Mouse (Mus musculus): ENCODE measurements around the gene Gbx1. TPM values are rescaled to one million over a fixed set of nuclear protein-coding genes. Genes with fewer than 3 reads are reported as not detected.

Gbx1 gene
- total RNA-seq, 2 experiments from 2014 or later = not detected

DNA sequence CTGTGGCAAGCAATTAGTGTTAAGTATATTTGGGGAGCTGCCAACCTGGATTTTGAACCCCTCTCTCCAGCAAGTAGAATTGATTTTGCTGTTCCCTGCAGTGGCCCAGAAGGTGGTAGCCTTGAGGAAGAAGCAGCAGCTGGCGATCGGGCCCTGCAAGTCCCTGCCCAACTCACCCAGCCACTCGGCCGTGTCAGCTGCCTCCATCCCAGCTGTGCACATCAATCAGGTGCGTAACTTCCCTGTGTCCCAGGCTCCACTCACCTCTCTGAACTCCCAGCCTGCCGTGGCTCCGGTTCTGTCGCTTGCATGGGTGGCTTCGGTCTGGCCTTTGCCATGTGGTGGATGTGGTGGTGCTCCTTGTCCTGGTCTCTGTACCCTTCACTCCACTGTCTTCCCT, 49.1 kb downstream of the Gbx1 start:
- DNase-seq (ENCODE audit: low spot score) = no peak

DNA sequence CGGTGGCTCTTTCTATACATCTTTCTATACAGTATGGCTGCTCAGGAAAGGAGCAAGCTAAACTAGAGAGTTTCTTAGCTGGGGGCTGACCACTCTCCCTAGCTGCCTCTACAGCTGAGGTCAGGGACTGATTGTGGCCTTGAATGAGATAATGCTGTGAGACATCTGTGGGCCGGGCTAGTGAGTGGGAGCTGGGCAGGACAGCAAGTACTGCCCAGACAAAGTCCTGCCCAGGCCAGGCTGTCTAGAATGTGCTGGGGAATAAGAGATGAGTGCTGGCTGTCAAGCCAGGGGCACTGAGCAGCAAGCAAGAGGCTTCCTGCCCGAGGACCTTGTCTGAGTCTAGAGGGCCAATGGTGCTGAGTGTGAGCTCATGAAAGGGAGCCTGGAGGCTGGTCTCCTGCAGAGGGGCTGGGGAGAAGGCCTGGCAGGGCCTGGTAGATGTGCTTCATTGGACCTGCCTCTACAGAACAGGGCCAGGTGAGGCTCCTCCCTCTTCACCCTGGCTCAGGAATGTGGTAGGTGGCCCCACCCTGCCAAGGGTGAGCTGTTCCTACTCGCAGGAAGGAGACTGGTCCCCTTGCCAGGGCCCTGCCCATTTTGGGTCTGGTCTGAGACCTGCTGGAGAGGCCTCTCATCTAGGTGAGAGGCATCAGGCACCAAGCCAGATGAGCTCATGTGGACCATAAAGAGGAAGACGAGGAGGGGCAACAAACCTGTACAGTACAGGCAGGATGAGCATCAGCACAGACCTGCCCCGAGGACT, 51.3 kb downstream of the Gbx1 start:
- no peak for DNase-seq (ENCODE audit: low spot score)

DNA sequence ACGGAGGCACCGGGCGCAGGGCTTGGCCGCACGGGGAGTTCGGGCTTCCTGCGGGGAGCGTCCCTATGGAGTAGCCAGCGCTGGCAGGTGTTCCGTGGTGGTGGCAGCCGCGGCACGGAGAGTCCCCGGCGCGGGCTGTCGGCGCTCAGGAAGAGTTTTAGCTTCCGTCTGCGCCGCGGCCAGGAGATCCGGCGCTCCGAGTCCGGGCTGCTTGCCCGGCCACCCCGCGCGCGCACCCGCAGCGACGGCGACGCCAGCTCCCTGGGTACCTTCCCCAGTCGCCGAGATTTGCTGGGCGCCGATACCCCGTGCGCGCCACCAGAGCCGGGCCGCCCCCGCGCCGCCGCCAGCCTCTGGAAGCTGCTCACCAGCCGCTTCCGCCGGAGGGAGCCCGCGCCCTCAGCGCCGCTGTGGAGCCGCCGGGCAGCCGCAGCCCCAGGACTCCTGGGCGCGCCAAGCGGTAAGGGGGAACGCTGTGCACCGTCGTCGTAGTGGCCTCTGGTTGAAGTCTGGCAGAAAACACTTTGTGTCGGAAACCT, 52.2 kb downstream of the Gbx1 start:
- no peak for DNase-seq (ENCODE audit: low spot score)

DNA sequence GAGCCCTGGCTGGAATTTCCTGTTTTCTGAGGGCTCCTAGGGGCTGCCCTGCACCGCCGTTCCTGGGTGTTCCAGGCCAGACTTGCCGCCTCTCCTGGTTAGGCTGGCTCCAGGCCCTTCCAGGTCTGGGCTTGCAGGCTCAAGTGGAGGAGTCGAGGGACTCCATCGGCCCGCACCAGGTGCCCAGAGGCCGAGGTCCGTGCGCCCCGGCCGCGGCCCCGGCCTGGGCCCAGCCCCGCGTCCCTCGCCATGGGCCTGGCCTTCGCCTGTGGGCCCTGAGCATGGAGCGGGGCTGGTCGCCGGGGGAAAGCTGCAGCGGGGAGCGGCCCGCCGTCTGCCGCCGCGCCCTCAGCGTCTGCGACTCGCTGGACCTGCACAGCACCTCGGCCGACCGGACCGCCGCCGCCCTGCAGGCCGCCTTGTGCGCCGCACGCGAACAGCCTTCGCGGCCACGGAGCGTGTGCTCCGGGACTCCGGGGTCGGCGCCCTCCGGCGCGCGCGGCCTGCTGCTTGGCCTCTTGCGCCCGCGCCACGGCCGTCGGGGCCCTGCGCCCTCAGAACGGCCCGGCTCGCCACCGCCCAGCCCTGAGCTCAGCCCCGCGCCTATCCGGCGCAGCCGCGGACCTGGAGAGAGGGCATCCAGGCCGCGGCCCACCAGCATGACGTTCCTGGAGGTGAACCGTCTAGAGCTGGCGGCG, 52.8 kb downstream of the Gbx1 start:
- no peak for DNase-seq (ENCODE audit: low spot score)

DNA sequence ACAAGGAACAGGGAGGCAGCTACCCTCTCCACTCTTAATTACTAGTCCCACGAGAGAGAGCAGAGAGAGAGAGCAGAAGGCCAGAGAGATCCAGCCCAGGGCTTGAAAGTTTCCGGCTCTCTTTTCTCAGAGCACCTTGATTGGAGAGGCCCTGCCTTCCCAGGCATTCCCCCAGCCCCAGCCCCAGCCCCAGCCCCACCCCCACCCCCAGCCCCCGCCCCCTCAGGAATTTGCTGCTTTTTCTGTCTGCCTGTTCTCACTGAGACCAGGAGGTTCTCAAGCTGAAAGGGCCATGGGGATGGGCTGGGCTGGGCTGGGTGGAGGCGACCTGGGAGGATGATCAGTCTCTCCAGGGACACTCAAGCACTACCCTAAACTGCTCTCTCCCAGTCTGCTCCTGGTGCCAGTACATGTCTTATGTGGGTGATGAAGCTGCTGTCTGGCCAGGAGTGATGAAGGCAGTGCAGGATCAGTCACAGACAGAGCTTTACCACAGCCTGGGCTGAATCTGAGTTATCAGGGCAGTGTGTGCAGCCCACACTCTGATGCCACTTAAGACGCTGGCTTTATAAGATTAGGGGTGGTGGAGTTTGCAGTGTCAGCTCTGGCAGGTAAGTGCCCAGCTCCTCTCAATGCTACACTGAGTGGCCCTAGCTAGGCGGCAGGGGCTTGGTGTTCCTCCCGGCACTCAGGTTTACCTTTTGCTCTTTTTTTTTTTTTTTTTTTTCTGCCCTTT, 54.0 kb downstream of the Gbx1 start:
- no peak for DNase-seq (ENCODE audit: low spot score)

DNA sequence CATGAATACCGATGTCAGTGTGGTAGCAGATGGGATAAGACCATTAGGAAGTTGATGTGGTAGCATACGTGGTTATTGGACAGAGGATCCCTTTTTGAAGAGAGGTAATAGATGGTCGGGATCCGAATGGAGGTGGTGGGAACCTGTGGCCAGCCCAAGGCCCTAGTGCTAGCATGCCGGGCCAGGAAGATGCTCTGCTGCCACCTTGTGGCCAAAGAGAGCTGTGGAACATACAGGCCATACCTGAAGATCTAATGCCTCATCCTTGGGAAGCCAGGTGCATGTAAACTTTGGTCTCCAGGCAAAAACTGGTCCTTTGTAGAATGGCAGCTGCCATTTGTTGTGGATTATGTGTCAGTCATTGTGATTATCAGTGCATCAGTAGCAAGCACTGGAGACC, 56.4 kb downstream of the Gbx1 start:
- DNase-seq (ENCODE audit: low spot score) = peak; percentile 76

DNA sequence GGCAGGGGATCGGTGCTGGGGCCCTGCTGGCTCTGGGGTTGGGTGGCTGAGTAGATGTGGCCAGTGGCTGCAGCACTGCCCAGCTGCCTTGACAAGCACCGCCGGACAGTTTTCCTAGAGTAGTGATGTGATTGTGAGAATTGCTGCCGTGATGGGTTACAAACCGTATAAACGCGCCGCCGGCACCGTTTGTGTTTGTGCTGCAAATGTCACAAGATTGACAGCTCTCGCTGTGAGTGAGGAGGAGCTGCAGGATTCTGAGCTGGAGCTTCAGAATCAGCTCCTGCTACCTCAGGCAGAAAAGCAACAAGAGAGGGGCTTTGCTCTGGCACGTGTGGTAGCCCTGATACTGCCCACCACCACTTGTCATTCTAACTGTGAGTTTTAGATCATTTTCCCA, 60.2 kb downstream of the Gbx1 start:
- DNase-seq (ENCODE audit: low spot score) = no peak

DNA sequence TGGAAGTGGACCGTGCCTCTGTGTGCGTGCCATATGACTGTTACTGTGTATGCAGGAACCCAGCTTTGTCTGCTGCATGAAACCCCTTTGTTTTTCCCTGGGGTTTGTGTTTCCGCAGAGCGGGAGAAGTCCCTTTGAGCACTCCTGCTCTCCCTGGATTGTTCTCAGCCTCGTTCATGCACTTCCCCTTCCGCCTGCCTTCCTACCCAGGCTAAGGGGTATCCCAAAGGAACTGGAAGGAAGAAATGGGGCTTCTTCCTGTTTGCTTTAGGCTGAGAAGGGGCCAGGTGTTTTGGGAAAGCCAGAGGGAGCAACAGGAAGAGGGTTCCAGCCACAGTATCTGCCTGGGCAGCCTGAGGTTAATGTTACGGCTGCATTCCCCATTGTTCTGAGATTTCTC, 71.4 kb downstream of the Gbx1 start:
- no peak for DNase-seq (ENCODE audit: low spot score)

DNA sequence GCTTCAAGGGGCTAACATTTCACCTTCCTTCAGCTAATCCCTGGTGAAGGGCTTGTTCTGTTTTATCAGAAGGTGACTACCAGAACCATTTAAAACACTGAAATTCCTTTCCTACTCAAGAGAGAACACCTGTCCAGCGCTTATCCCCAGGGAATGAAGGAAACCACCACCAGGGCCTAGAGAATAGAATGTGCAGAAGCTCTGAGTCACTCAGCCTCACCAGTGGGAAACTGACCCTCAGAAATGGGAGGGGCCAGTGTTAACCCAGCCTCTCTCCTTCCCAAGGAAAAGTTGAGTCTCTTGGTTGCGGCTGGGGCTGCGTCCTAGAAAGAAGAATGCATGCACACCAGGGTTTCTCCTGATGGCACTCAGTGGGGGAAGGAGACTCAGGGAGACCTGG, 71.9 kb downstream of the Gbx1 start:
- no peak for DNase-seq (ENCODE audit: low spot score)

DNA sequence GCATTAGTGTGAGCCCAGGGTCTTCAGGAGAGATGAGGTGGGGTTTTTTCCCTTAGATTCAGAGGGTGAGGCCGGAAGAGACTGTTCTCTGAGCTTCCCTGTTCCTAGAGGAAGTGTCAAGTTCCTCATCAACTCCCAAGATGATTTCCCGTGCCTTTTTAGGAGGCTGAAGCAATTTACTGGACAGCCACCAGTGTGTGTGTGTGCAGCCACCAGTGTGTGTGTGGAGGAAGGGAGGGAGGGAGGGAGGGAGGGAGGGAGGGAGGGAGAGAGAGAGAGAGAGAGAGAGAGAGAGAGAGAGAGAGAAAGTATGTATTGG, 73.1 kb downstream of the Gbx1 start:
- peak; percentile 30 for DNase-seq (ENCODE audit: low spot score)

DNA sequence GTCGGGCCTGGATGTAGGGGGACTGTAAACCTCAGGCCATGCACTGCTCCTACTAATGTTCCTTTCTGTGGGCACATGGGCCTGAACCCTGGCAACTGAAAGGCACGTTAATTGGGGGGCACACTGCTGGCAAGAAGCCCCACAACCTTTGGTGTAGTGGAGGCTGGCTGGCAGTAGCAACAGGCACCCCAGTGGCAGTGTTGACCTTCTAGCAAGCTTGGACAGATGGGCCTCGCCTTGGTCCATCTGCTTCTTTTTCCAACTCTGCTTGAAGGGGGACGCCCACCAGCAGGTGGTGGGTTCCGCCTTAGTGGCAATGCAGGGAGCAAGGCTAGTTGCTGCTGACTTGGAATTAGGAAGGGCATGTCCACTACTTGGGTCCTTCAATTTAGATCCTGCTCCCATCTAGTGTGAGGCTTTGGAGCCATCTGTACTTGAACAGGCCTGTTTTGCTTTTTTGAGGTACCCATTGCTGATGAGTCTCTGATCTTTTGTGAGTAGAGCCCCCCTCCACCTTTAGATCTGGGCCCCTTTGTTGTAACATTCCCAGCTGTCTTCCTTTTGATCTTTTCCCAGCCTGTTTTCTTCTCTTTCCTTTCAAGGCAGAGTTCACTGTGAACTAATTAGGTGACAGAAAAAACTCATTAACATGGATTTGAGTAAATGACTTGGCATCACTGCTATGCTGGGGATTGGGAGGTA, 73.6 kb downstream of the Gbx1 start:
- no peak for DNase-seq (ENCODE audit: low spot score)

Other genes with a start within 250 kb of the Gbx1 start
- gene Kcnh2, start 175.6 kb downstream of the Gbx1 start, total RNA-seq (2021) = 1 to 10 TPM; 1.1 to 1.5 TPM
- gene Nos3, start 162.4 kb downstream of the Gbx1 start, total RNA-seq (2021) = 1 to 10 TPM; 4.3 to 8.1 TPM
- gene Atg9b, start 135.1 kb downstream of the Gbx1 start, total RNA-seq (2021) = under 1 TPM; 0.16 to 0.19 TPM
- 10 to 100 TPM; 30.4 to 40.3 TPM for gene Abcb8, start 133.5 kb downstream of the Gbx1 start, total RNA-seq (2021)
- gene Asic3, start 113.8 kb downstream of the Gbx1 start, total RNA-seq (2021) = under 1 TPM; 0.32 to 0.38 TPM
- 10 to 100 TPM; 10.5 to 11.2 TPM for gene Cdk5, start 103.7 kb downstream of the Gbx1 start, total RNA-seq (2021)
- 10 to 100 TPM; 13.9 to 14.3 TPM for gene Slc4a2, start 103.4 kb downstream of the Gbx1 start, total RNA-seq (2021)
- 100 to 1,000 TPM; 183 to 194 TPM for gene Fastk, start 81.9 kb downstream of the Gbx1 start, total RNA-seq (2021)
- gene Tmub1, start 79.3 kb downstream of the Gbx1 start, total RNA-seq (2021) = 10 to 100 TPM; 17.7 to 23.3 TPM
- 10 to 100 TPM; 74.3 to 84.7 TPM for gene Agap3, start 75.0 kb downstream of the Gbx1 start, total RNA-seq (2021)
- gene Asb10, start 13.8 kb upstream of the Gbx1 start, total RNA-seq (2021) = 100 to 1,000 TPM; 101 to 107 TPM
- gene 4931409K22Rik, start 29.6 kb upstream of the Gbx1 start, total RNA-seq (2021) = not detected
- 100 to 1,000 TPM; 108 to 112 TPM for gene Abcf2, start 50.3 kb upstream of the Gbx1 start, total RNA-seq (2021)
- gene Chpf2, start 59.5 kb upstream of the Gbx1 start, total RNA-seq (2021) = 10 to 100 TPM in 1 of 2 experiments, 1 to 10 TPM in 1; 8.9 to 10.3 TPM
- 100 to 1,000 TPM; 199 to 207 TPM for gene Smarcd3, start 97.2 kb upstream of the Gbx1 start, total RNA-seq (2021)
- 10 to 100 TPM; 31.1 to 33.2 TPM for gene Nub1, start 158.3 kb upstream of the Gbx1 start, total RNA-seq (2021)
- not detected for gene Wdr86, start 203.5 kb upstream of the Gbx1 start, total RNA-seq (2021)
- gene Crygn, start 230.8 kb upstream of the Gbx1 start, total RNA-seq (2021) = not detected